Mouse (Mus musculus) heart, postnatal 0 days (tissue): ENCODE measurements at regions not wholly inside any gene's neighbourhood (a gene's known extent, or its start where the extent isn't known, plus 50 kb on each side); places are given as distances from the start of the nearest gene placed in this dataset.

ENCODE experiments used
- ATAC-seq: fragments of 200-750 bp; cut with Nextera tagmentation; 2 replicates; pipeline ENCODE4 v1.8.0; 2017; ENCODE audit warnings: low read depth, moderate number of reproducible peaks, moderate library complexity; ENCODE audit not compliant: insufficient read depth
- DNase-seq: peaks from one replicate; pipeline ENCODE4 v3.0.0-alpha.2; 2016; ENCODE audit warnings: low spot score
- H3K27ac ChIP-seq: fragments of 300-500 bp; sonication (generic); 2 replicates; pipeline ENCODE4 v1.5.1; 2014; ENCODE audit warnings: low read depth, mild to moderate bottlenecking
- H3K27me3 ChIP-seq: fragments of 300-500 bp; sonication (generic); 2 replicates; pipeline ENCODE4 v1.6.1; 2014; ENCODE audit warnings: low read length, mixed read lengths; ENCODE audit not compliant: control insufficient read depth, insufficient read depth
- H3K36me3 ChIP-seq: fragments of 300-500 bp; sonication (generic); replicated peaks from 2 replicates; pipeline ENCODE4 v1.6.1; 2014; ENCODE audit warnings: low read length, mixed read lengths; ENCODE audit not compliant: control insufficient read depth, insufficient read depth
- H3K4me1 ChIP-seq: fragments of 300-500 bp; sonication (generic); 2 replicates; pipeline ENCODE4 v1.6.1; 2014; ENCODE audit warnings: antibody characterized with exemption; ENCODE audit not compliant: control insufficient read depth, insufficient read depth
- H3K4me2 ChIP-seq: fragments of 300-500 bp; sonication (generic); 2 replicates; pipeline ENCODE4 v1.6.1; 2014; ENCODE audit warnings: low read depth, mild to moderate bottlenecking, low read length, moderate library complexity
- H3K4me3 ChIP-seq: fragments of 300-500 bp; sonication (generic); 2 replicates; pipeline ENCODE4 v1.5.1; 2014; ENCODE audit warnings: low read depth, low read length
- H3K9ac ChIP-seq: fragments of 300-500 bp; sonication (generic); replicated peaks from 2 replicates; pipeline ENCODE4 v1.6.1; 2014; ENCODE audit warnings: low read depth, low read length, mixed read lengths
- H3K9me3 ChIP-seq: fragments of 300-500 bp; sonication (generic); replicated peaks from 2 replicates; pipeline ENCODE4 v1.6.1; 2016; ENCODE audit warnings: low read length; ENCODE audit not compliant: control insufficient read depth
- CTCF ChIP-seq: IDR thresholded peaks from 2 replicates; pipeline ENCODE4 v1.5.1; 2016; ENCODE audit warnings: antibody characterized with exemption, control low read depth, low read depth
- EP300 ChIP-seq: IDR thresholded peaks from 2 replicates; pipeline ENCODE4 v1.6.1; 2016; ENCODE audit warnings: antibody characterized with exemption, low read depth
- WGBS: fragments of 180-500 bp; shearing (Covaris S2); extraction: QIAGEN DNeasy Blood & Tissue Kit; methylation state at CpG from one replicate; pipeline ENCODE4 v1.1.7; 2014; 5-methylcytosine and 5-hydroxymethylcytosine counted together

DNA sequence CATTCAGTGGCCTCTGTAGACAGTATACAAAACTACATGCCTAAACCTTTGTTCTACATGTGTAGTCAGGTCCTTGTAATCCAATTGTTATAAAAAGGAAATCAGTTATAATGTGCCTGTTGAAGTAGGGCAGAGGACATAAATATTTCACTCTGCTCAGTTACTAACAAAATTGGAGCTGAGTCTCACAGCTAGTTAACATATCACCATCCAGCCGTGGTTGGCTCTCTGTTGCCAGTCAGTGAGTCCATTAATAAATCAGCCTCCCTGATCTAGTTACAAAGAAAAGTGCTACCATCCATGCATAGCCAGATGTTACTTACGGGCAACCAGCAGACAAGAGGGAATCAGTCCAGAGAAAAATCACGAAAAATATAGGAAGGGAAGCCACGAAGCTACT, 382.8 kb downstream of the Adamts20 start:
- Histone ChIP-seq H3K4me2 (no peak overlapping the region), H3K4me1 (no peaks in the 10 kb centered on the region)
- no peak for ATAC-seq

DNA sequence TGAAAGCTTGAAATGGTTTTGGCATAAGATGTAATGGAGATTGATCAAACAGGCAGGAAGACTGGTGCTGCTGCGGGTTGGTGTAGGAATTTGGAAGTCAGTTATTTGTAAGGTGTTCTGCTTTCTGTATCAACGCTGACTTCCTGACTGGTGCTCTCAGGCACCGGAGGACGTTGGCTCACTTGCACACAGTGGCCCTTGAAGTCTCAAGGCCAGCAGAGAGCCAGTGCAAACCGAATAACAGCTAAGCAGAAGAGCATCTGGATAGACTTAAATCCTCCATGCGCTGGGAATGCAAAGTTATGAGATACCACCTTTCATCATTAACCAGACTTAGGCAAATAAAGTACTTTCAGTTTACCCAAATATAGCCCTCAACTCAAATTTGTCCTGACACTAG, 388.2 kb downstream of the Adamts20 start:
- no peak overlapping the region for H3K27ac ChIP-seq

More for the DNA sequence above, 382.8 kb downstream of the Adamts20 start:
- Histone ChIP-seq H3K27me3 (no peaks in the 10 kb centered on the region), H3K9me3 (no peaks in the 10 kb centered on the region), H3K4me3 (no peak overlapping the region), H3K27ac (no peak overlapping the region), H3K9ac (no peak overlapping the region), H3K36me3 (no peaks in the 10 kb centered on the region)
- 85% methylated on average over 4 of the region's 4 CpGs for WGBS
- DNase-seq = no peak
- TF ChIP-seq EP300 = no peak
- TF ChIP-seq CTCF = no peak

DNA sequence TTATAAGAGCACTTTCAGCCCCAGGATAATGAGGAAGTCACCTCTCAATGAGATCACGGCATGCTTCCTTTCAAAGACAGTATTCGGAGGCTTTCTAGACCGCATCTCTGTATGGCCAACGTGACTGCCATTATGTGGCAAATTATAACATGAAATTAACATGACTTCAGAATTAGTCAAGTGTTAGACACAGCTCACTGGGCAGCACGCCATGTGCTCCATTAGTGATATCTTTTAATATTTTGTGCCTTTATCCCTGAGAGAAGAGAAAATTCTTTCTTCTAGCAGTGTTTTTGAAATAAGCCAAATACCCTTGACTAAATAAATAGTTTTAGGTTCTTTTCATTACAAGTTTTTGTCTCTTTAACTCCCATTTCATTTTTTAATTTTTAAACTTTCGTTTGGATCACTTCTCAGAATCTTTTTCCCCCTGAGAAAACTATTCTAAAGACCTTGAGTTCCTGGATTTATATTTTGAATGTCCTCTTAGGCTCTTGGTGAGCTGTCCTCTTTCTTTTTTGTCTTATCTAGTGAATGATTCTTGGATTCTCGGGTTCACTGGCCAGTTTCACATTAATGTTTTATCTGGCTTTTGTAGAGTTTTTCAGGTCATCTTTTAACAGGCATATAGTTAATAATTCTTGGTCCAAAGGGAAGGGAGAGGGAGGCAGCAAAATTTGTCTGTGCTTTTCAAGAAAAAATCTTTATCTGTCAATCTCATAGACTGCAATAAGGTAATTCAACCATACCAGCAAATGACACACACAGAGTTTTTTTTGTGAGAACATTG, 390.9 kb downstream of the Adamts20 start:
- Histone ChIP-seq H3K4me2 (no peak overlapping the region), H3K9ac (no peak overlapping the region), H3K36me3 (no peaks in the 10 kb centered on the region), H3K4me3 (no peak overlapping the region), H3K4me1 (0 out of 2 replicates have a peak, but pooled peaks cover 7% of the 10 kb centered on the region), H3K9me3 (no peaks in the 10 kb centered on the region), H3K27ac (no peak overlapping the region), H3K27me3 (no peaks in the 10 kb centered on the region)
- ATAC-seq (no peak), DNase-seq (no peak)
- TF ChIP-seq CTCF (no peak), EP300 (no peak)
- 52% methylated on average over 7 of the region's 7 CpGs for WGBS

More for the DNA sequence above, 388.2 kb downstream of the Adamts20 start:
- Histone ChIP-seq H3K36me3 (no peaks in the 10 kb centered on the region), H3K4me1 (0 out of 2 replicates have a peak, but pooled peaks cover 7% of the 10 kb centered on the region), H3K4me2 (no peak overlapping the region), H3K9me3 (no peaks in the 10 kb centered on the region), H3K9ac (no peak overlapping the region), H3K4me3 (no peak overlapping the region), H3K27me3 (no peaks in the 10 kb centered on the region)
- DNase-seq (no peak), ATAC-seq (no peak)
- 72% methylated on average over 6 of the region's 6 CpGs for WGBS
- TF ChIP-seq CTCF (no peak), EP300 (no peak)

DNA sequence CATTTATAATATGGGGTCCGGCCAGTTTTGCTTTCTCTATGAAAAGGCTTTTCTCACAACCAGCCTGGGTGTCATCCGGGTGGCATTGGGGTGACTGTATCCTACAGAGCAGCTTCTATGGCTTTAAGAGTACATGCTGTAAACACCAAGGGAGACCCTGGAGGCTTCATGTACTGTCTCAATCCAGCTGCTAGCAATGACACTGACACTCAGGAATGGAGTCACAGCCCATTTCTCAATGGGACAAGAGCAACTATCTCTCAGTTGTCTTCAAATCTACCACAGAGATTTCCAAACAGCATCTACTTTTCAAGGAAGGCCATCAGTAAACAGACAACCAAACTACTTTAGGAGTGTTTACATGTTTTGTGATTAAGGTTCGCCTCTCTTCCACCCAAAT, 397.5 kb downstream of the Adamts20 start:
- H3K9me3 ChIP-seq = no peaks in the 10 kb centered on the region
- no peak overlapping the region for H3K4me2 ChIP-seq
- no peaks in the 10 kb centered on the region for H3K27me3 ChIP-seq
- DNase-seq (no peak), ATAC-seq (no peak)
- H3K36me3 ChIP-seq = no peaks in the 10 kb centered on the region
- H3K4me1 ChIP-seq = no peaks in the 10 kb centered on the region
- H3K4me3 ChIP-seq = no peak overlapping the region
- 84% methylated on average over 3 of the region's 3 CpGs for WGBS
- TF ChIP-seq EP300 (no peak), CTCF (no peak)
- no peak overlapping the region for H3K9ac ChIP-seq
- H3K27ac ChIP-seq = no peak overlapping the region

DNA sequence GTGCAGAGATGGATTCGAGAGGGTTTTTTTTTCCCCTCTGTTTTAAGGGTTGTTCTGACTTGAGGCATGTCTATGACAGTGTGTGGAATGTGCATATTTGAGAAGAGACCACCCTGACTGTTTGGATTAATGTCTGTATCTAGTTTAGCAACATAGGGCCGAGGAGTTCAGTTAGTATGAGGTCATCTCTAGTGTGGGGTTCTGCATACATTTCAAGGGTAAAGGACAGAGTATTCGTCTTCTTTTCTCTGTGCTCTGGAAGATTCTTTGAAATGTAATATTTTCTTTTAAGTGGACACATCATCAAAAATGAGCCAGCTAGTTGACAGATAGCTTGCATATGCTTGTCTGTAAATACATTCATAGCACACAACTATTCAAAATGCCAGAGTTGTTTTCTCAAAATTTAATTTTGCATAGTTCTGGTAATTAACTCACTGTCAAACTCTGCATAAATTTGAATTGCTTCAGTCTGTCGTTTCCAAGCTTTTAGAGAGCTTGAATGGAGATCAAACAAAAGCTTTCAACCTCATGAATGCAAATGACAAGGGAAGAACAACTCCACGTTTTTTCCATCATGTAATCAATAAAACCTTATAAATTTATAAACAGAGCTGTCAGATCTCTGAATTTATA, 415.5 kb downstream of the Adamts20 start:
- TF ChIP-seq EP300 (no peak), CTCF (no peak)
- ATAC-seq = no peak
- WGBS = 58% methylated on average over 5 of the region's 5 CpGs
- Histone ChIP-seq H3K27me3 (no peaks in the 10 kb centered on the region), H3K9me3 (peaks cover 3% of the 10 kb centered on the region; the same call in 1 of the 2 replicates), H3K9ac (no peak overlapping the region), H3K36me3 (no peaks in the 10 kb centered on the region), H3K4me3 (no peak overlapping the region), H3K4me1 (no peaks in the 10 kb centered on the region), H3K27ac (no peak overlapping the region), H3K4me2 (no peak overlapping the region)
- no peak for DNase-seq
